Mouse (Mus musculus) testis, adult 2 months (tissue): ENCODE data around the gene Pik3cd. TPM values are rescaled to one million over a fixed set of nuclear protein-coding genes. Genes with fewer than 3 reads are reported as not detected.

Experiments used
- H3K27ac ChIP-seq: fragments of 200-500 bp; 2 replicates; pipeline ENCODE4 v1.5.1; 2012; ENCODE audit warnings: low read depth, low read length; ENCODE audit not compliant: control insufficient read depth, insufficient read depth
- H3K27me3 ChIP-seq: fragments of 200-500 bp; 2 replicates; pipeline ENCODE4 v1.6.1; 2012; ENCODE audit warnings: mild to moderate bottlenecking, low read length, moderate library complexity; ENCODE audit not compliant: control insufficient read depth, insufficient read depth
- H3K36me3 ChIP-seq: fragments of 200-500 bp; 2 replicates; pipeline ENCODE4 v1.6.1; 2012; ENCODE audit warnings: mild to moderate bottlenecking, low read length; ENCODE audit not compliant: control insufficient read depth, insufficient read depth
- H3K4me1 ChIP-seq: fragments of 200-500 bp; 2 replicates; pipeline ENCODE4 v1.6.1; 2012; ENCODE audit warnings: low read length; ENCODE audit not compliant: control insufficient read depth, insufficient read depth
- H3K4me3 ChIP-seq: fragments of 200-500 bp; 2 replicates; pipeline ENCODE4 v1.5.1; 2012; ENCODE audit warnings: low read depth, mild to moderate bottlenecking, low read length, moderate library complexity, mixed read lengths; ENCODE audit not compliant: control insufficient read depth
- CTCF ChIP-seq: fragments of 200-500 bp; IDR thresholded peaks from 2 replicates; pipeline ENCODE4 v1.5.1; 2012; ENCODE audit warnings: low read depth, mild to moderate bottlenecking, inconsistent platforms, low read length, moderate library complexity; ENCODE audit not compliant: control insufficient read depth, insufficient read depth, insufficient replicate concordance
- POLR2A ChIP-seq: fragments of 200-500 bp; IDR thresholded peaks from 2 replicates; pipeline ENCODE4 v1.6.1; 2012; ENCODE audit warnings: low read depth, mild to moderate bottlenecking, inconsistent platforms, low read length, moderate library complexity; ENCODE audit not compliant: control insufficient read depth
- polyA plus RNA-seq: library from polyadenylated mRNA; depleted of rRNA; stranded (reverse); fragments of >200 nt; gene quantifications from 2 replicates; pipeline ENCODE4 v1.2.3, GENCODE M21; 2012

The Pik3cd gene
- polyA plus RNA-seq, 1 experiment: 27.7 TPM

DNA sequence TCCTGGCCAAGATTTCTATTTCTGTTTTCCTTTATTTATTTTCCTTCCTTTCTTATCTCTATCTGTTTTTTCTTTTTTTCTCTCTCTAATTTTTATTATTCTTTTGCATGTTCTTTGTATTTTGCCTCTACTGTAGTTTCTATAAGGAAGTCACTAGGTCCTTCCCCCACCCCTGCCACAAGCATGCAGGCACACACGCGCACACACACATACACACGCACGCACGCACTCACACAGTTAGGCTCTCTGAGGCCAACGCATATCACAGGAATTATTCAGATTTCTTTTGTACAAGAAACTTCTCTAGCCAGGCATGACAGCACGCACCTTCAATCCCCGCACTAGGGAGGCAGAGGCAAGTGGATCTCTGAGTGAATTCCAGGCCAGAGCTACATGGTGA is 3.6 kb upstream of the Pik3cd start:
- Histone ChIP-seq H3K4me1 (peaks cover 14% of the 10 kb centered on the region), H3K36me3 (no peaks in the 10 kb centered on the region), H3K27ac (no peak overlapping the region), H3K27me3 (no peaks in the 10 kb centered on the region), H3K4me3 (no peak overlapping the region)
- TF ChIP-seq POLR2A (no peak), CTCF (no peak)

- Histone ChIP-seq H3K36me3 (no peaks in the 10 kb centered on the region), H3K4me3 (no peak overlapping the region), H3K27ac (no peak overlapping the region), H3K27me3 (no peaks in the 10 kb centered on the region), H3K4me1 (peaks cover 15% of the 10 kb centered on the region)
- TF ChIP-seq POLR2A: no peak
- TF ChIP-seq CTCF: no peak
Observed at GRCm38 (mm10) chr4:149705298-149705697, 2.9 kb upstream of the Pik3cd start.

- Histone ChIP-seq H3K27me3 (no peaks in the 10 kb centered on the region), H3K27ac (no peak overlapping the region), H3K36me3 (no peaks in the 10 kb centered on the region), H3K4me3 (no peak overlapping the region), H3K4me1 (peaks cover 25% of the 10 kb centered on the region)
- TF ChIP-seq POLR2A: no peak
- no peak for TF ChIP-seq CTCF
Observed at GRCm38 (mm10) chr4:149701426-149702209, 753 bp downstream of the Pik3cd start.

GRCm38 (mm10) chr4:149699953-149700352 is 2.4 kb downstream of the Pik3cd start:
- Histone ChIP-seq H3K36me3 (no peaks in the 10 kb centered on the region), H3K27me3 (no peaks in the 10 kb centered on the region), H3K4me3 (no peak overlapping the region), H3K27ac (no peak overlapping the region), H3K4me1 (peaks cover 27% of the 10 kb centered on the region)
- no peak for TF ChIP-seq CTCF
- TF ChIP-seq POLR2A: no peak

GRCm38 (mm10) chr4:149698197-149698821 is 4.1 kb downstream of the Pik3cd start:
- Histone ChIP-seq H3K27me3 (no peaks in the 10 kb centered on the region), H3K4me3 (peak overlapping the region; percentile 84), H3K27ac (no peak overlapping the region; the same call in none of the 2 replicates), H3K36me3 (no peaks in the 10 kb centered on the region), H3K4me1 (peaks cover 27% of the 10 kb centered on the region)
- no peak for TF ChIP-seq POLR2A
- peak; percentile 35; the same call in 1 of the 2 replicates for TF ChIP-seq CTCF

GRCm38 (mm10) chr4:149697506-149698196 is 4.7 kb downstream of the Pik3cd start:
- no peaks in the 10 kb centered on the region for H3K27me3 ChIP-seq
- H3K27ac ChIP-seq: no peak overlapping the region; the same call in none of the 2 replicates
- H3K4me1 ChIP-seq: peaks cover 24% of the 10 kb centered on the region
- no peaks in the 10 kb centered on the region for H3K36me3 ChIP-seq
- H3K4me3 ChIP-seq: peak overlapping the region; percentile 84
- no peak for TF ChIP-seq POLR2A
- TF ChIP-seq CTCF: no peak

DNA sequence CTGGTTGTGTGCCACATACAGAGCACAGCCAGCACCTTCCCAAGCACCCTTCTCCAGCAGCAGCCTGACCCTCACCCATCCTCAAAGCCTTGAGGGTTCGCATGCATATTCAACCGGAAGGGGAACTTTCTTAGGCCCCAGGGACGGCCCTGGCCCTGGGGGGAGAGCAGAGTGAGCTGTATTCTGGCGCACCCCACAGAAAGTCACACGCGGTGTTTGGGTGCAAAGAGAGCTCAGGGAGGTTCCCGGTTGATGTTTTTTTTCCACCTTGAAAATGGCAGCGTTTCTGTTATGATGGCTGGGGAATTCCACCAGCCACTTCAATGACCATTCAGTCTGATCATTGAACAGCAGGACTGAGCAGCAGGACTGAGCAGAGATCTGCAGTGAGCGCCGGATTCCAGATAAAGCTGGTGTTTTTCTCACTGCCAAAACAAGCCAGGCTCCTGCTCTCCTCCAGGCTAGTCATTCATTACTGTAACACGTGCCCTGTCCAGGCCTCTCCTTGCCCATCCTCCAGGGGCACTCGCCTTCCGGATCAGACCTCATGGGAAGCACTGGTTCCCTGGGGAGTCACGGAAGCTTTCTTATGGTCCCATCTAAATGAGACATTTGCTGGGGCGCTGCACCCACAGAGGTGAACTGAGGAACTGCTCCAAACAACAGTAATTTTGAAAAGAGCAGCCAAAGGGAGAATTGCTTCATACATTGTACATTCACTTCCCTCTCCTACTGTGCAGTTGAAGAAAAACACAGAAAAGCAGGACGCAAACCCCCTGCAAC is 6.0 kb downstream of the Pik3cd start:
- peaks cover 16% of the 10 kb centered on the region for H3K4me1 ChIP-seq
- no peak overlapping the region for H3K27ac ChIP-seq
- H3K36me3 ChIP-seq: no peaks in the 10 kb centered on the region
- TF ChIP-seq CTCF (no peak), POLR2A (no peak)
- no peak overlapping the region for H3K4me3 ChIP-seq
- H3K27me3 ChIP-seq: no peaks in the 10 kb centered on the region
